10 mouse cellular contexts compared by ENCODE assay signal in the genomic region with DNA sequence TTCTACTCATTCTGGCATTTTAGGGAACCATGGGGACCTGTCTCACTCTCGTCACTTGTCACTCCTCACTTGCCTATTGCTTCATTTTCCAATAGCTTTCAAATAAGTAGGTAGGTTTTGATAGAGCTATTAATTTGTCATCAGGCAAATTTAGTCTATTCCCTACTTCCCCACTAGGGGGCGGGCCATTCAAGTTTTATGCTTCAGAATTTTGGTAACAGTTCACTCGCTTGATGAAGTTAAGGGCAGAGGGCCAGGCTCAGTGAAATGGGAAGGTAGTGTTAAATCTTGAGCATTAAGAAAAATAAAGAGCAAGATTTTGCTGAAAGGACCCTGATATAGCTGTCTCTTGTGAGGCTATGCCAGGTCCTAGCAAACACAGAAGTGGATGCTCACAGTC.
DNase-seq lines count a peak whose midpoint lies in the region; ATAC-seq and TF ChIP-seq lines count a peak whose summit lies in the region.
"Had no signal": no experiment of that assay in that cellular context is flagged by ENCODE, and none has a peak within 500 bp of the region (broad histone marks: within the 10 kb centered on the region; RNA-seq: fewer than 3 reads in every experiment).

No protein-coding gene starts in this region.

- no peak overlapping the region for H3K4me2 ChIP-seq in kidney, embryonic 14.5 days (replicated peaks; ENCODE audit: low read depth, low read length)
- no peak overlapping the region for H3K4me2 ChIP-seq in forebrain, embryonic 15.5 days (replicated peaks)
- H3K4me2 ChIP-seq: embryonic facial prominence, embryonic 13.5 days had no signal

- H3K9me3 ChIP-seq in kidney, embryonic 14.5 days (ENCODE audit: control insufficient read depth, low read length): no peaks in the 10 kb centered on the region
- no peaks in the 10 kb centered on the region for H3K9me3 ChIP-seq in forebrain, embryonic 15.5 days
- H3K9me3 ChIP-seq: embryonic facial prominence, embryonic 13.5 days; megakaryocyte, embryonic 14.5 days had no signal

- no peaks in the 10 kb centered on the region for H3K36me3 ChIP-seq in kidney, embryonic 14.5 days (ENCODE audit: control insufficient read depth, insufficient read depth, low read length)
- H3K36me3 ChIP-seq in forebrain, embryonic 15.5 days: no peaks in the 10 kb centered on the region
- H3K36me3 ChIP-seq: embryonic facial prominence, embryonic 13.5 days had no signal

- no peak overlapping the region for H3K27ac ChIP-seq in kidney, embryonic 14.5 days (ENCODE audit: low read depth, low read length)
- H3K27ac ChIP-seq in forebrain, embryonic 15.5 days (replicated peaks): no peak overlapping the region
- no peak overlapping the region for H3K27ac ChIP-seq in layer of hippocampus, adult 2 months
- H3K27ac ChIP-seq: embryonic facial prominence, embryonic 13.5 days had no signal

- ATAC-seq in kidney, embryonic 14.5 days (ENCODE audit: low FRiP score, low TSS enrichment): no peak
- peak; percentile 40; the same call in 1 of the 2 replicates for ATAC-seq in cerebellum, adult (ENCODE audit: insufficient number of reproducible peaks, low FRiP score, low TSS enrichment)
- peak; percentile 46; the same call in 1 of the 2 replicates for ATAC-seq in forebrain, embryonic 15.5 days (replicated peaks)
- ATAC-seq in inflammation-experienced regulatory T-cells, adult 6 months: no peak

- DNase-seq in kidney, adult 18-20 months: peak; percentile 60
- DNase-seq in NIH3T3 (ENCODE audit: low read depth): peak; percentile 67
- peak; percentile 23 to 78 for DNase-seq in layer of hippocampus, adult 2 months (ENCODE audit: low spot score in 2 of 2)
- peak; percentile 43 for DNase-seq in lung, postnatal 36 days

- H3K4me3 ChIP-seq in kidney, embryonic 14.5 days (ENCODE audit: low read length): no peak overlapping the region
- no peak overlapping the region for H3K4me3 ChIP-seq in forebrain, embryonic 15.5 days
- no peak overlapping the region for H3K4me3 ChIP-seq in layer of hippocampus, adult 2 months
- H3K4me3 ChIP-seq: embryonic facial prominence, embryonic 13.5 days; megakaryocyte, embryonic 14.5 days had no signal

- no peaks in the 10 kb centered on the region for H3K4me1 ChIP-seq in kidney, embryonic 14.5 days (ENCODE audit: control insufficient read depth, insufficient read depth, low read length)
- H3K4me1 ChIP-seq in forebrain, embryonic 15.5 days: no peaks in the 10 kb centered on the region
- H3K4me1 ChIP-seq: embryonic facial prominence, embryonic 13.5 days; megakaryocyte, embryonic 14.5 days had no signal

- no peak overlapping the region for H3K9ac ChIP-seq in kidney, embryonic 14.5 days (ENCODE audit: low read depth, low read length)
- no peak overlapping the region for H3K9ac ChIP-seq in forebrain, embryonic 15.5 days (replicated peaks)
- H3K9ac ChIP-seq: embryonic facial prominence, embryonic 13.5 days had no signal

- no peaks in the 10 kb centered on the region for H3K27me3 ChIP-seq in kidney, embryonic 14.5 days (ENCODE audit: control insufficient read depth, insufficient read depth, low read length)
- no peaks in the 10 kb centered on the region for H3K27me3 ChIP-seq in forebrain, embryonic 15.5 days
- H3K27me3 ChIP-seq: embryonic facial prominence, embryonic 13.5 days; megakaryocyte, embryonic 14.5 days had no signal

- peak; percentile 88 for TF ChIP-seq CTCF in layer of hippocampus, adult 2 months (conservative IDR thresholded peaks at IDR 0.05)

- WGBS in kidney, embryonic 14.5 days: 21% methylated on average over 3 of the region's 3 CpGs
- WGBS in forebrain, embryonic 15.5 days: 14% methylated on average over 3 of the region's 3 CpGs

Comparison
In these comparisons a context has a peak if more than half of its experiments do, and no peak if none do; other contexts are left out.
1. ATAC-seq: peak in cerebellum, adult (single experiment) and forebrain, embryonic 15.5 days (single experiment); none in kidney, embryonic 14.5 days (single experiment) and inflammation-experienced regulatory T-cells, adult 6 months (single experiment).
2. Peak in every context shown above with its lines, with median percentiles within 50 percentile points of each other: DNase-seq.